ENCODE assay signal across 8 mouse cellular contexts in the genomic region with DNA sequence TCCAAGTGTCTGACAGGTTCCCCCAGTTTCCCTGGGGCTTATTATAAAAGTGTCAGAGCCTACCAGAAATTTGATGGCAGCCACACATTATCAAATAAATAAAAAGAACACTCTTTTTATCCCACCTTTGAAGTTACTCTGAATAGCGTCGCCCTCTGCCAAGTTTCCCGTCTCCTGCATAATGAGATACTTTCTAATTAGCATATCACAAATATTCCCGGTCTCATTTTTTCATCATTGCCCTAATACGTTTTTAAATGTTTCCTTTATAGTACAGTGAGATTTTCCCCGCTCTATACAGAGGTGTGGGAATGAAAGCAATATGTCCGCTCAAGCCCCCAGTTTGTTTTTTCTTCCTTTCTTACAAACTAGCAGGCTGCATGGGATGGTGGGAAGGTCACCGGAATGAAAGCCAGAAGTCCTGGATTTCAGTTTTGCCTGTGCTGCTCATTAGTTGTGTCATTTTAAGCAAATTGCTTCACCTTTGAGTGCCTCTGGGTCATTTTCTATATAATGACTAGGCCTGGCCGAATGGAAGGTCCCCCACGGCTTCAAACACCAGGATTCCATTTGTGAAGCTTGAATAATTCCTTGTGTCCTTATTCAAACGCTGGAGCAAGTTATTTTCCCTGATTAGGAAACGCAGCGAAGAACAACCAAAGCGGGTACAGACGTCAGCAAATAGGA.
DNase-seq lines count a peak whose midpoint lies in the region; ATAC-seq lines count a peak whose summit lies in the region.

No protein-coding gene starts in this region.

- DNase-seq in heart, adult 8-10 months (ENCODE audit: low spot score): no peak
- DNase-seq in embryo, embryonic 9.5 days (ENCODE audit: extremely low spot score): peak; percentile 32
- peak; percentile 62 for DNase-seq in midbrain, embryonic 14.5 days
- DNase-seq in gastrocnemius, postnatal 4 days (ENCODE audit: low spot score in 2 of 2): no peak
- DNase-seq in urinary bladder, adult 18-20 months (ENCODE audit: low spot score in 2 of 2): no peak
- DNase-seq in left cerebral cortex, adult 11 months (ENCODE audit: low spot score): no peak

- H3K27me3 ChIP-seq in heart, embryonic 16.5 days (ENCODE audit: control insufficient read depth, insufficient read depth, low read length): no peaks in the 10 kb centered on the region
- H3K27me3 ChIP-seq in forebrain, embryonic 16.5 days (replicated peaks; ENCODE audit: control insufficient read depth, insufficient read depth, low read length): no peaks in the 10 kb centered on the region
- H3K27me3 ChIP-seq in midbrain, embryonic 14.5 days (ENCODE audit: control insufficient read depth, insufficient read depth, low read length): no peaks in the 10 kb centered on the region

- no peak overlapping the region for H3K9ac ChIP-seq in heart, embryonic 16.5 days (ENCODE audit: low read length)
- H3K9ac ChIP-seq in forebrain, embryonic 16.5 days (replicated peaks; ENCODE audit: low read depth, low read length): peak overlapping the region; percentile 58
- H3K9ac ChIP-seq in midbrain, embryonic 14.5 days (replicated peaks; ENCODE audit: low read length): no peak overlapping the region

- ATAC-seq in heart, embryonic 16.5 days (replicated peaks; ENCODE audit: extremely low read depth, insufficient read depth, low FRiP score): no peak
- ATAC-seq in forebrain, embryonic 16.5 days: peak; percentile 66
- ATAC-seq in midbrain, embryonic 14.5 days (ENCODE audit: low FRiP score, low TSS enrichment): no peak; the same call in 1 of the 2 replicates

- peaks cover 4% of the 10 kb centered on the region; the same call in 1 of the 2 replicates for H3K4me1 ChIP-seq in heart, embryonic 16.5 days (ENCODE audit: control insufficient read depth, insufficient read depth, low read length)
- peaks cover 17% of the 10 kb centered on the region for H3K4me1 ChIP-seq in forebrain, embryonic 16.5 days (replicated peaks; ENCODE audit: control insufficient read depth, insufficient read depth, low read length)
- peaks cover 28% of the 10 kb centered on the region for H3K4me1 ChIP-seq in midbrain, embryonic 14.5 days (ENCODE audit: control insufficient read depth, insufficient read depth, low read length)

- WGBS in heart, embryonic 16.5 days: 55% methylated on average over 15 of the region's 15 CpGs
- 3% methylated on average over 15 of the region's 15 CpGs for WGBS in forebrain, embryonic 16.5 days
- 5% methylated on average over 15 of the region's 15 CpGs for WGBS in midbrain, embryonic 14.5 days

- H3K4me2 ChIP-seq in heart, embryonic 16.5 days (ENCODE audit: low read depth, low read length): peak overlapping the region; percentile 4; the same call in 1 of the 2 replicates
- peak overlapping the region; percentile 73 for H3K4me2 ChIP-seq in forebrain, embryonic 16.5 days (ENCODE audit: low read length)
- peak overlapping the region; percentile 29 for H3K4me2 ChIP-seq in midbrain, embryonic 14.5 days (ENCODE audit: low read length)

- H3K4me3 ChIP-seq in heart, embryonic 16.5 days (ENCODE audit: low read length): no peak overlapping the region
- peak overlapping the region; percentile 42 for H3K4me3 ChIP-seq in forebrain, embryonic 16.5 days (replicated peaks; ENCODE audit: low read length)
- H3K4me3 ChIP-seq in midbrain, embryonic 14.5 days (replicated peaks; ENCODE audit: low read depth, low read length): no peak overlapping the region

- H3K27ac ChIP-seq in heart, embryonic 16.5 days (ENCODE audit: low read length): peak overlapping the region; percentile 42; the same call in 1 of the 2 replicates
- peak overlapping the region; percentile 98 for H3K27ac ChIP-seq in forebrain, embryonic 16.5 days (ENCODE audit: low read length)
- peak overlapping the region; percentile 61 for H3K27ac ChIP-seq in midbrain, embryonic 14.5 days (replicated peaks; ENCODE audit: low read depth, low read length)

- no peaks in the 10 kb centered on the region for H3K36me3 ChIP-seq in heart, embryonic 16.5 days (ENCODE audit: control insufficient read depth, insufficient read depth)
- H3K36me3 ChIP-seq in forebrain, embryonic 16.5 days (ENCODE audit: control insufficient read depth, insufficient read depth): no peaks in the 10 kb centered on the region
- H3K36me3 ChIP-seq in midbrain, embryonic 14.5 days (ENCODE audit: control insufficient read depth, insufficient read depth, low read length): no peaks in the 10 kb centered on the region

- H3K9me3 ChIP-seq in heart, embryonic 16.5 days (replicated peaks; ENCODE audit: control insufficient read depth, low read length): no peaks in the 10 kb centered on the region
- H3K9me3 ChIP-seq in forebrain, embryonic 16.5 days (ENCODE audit: control insufficient read depth, low read length): no peaks in the 10 kb centered on the region
- H3K9me3 ChIP-seq in midbrain, embryonic 14.5 days (ENCODE audit: control insufficient read depth, low read length): no peaks in the 10 kb centered on the region

Comparison
In these comparisons a context has a peak if more than half of its experiments do, and no peak if none do; other contexts are left out.
1. H3K27ac ChIP-seq: peak in every context shown above with its lines; median percentile 98 in forebrain, embryonic 16.5 days; 61 in midbrain, embryonic 14.5 days; 42 in heart, embryonic 16.5 days.
2. H3K4me2 ChIP-seq: peak in every context shown above with its lines; median percentile 73 in forebrain, embryonic 16.5 days; 29 in midbrain, embryonic 14.5 days; 4 in heart, embryonic 16.5 days.
3. DNase-seq: peak in embryo, embryonic 9.5 days (single experiment) and midbrain, embryonic 14.5 days (single experiment); none in heart, adult 8-10 months (single experiment), gastrocnemius, postnatal 4 days (0 of 2), urinary bladder, adult 18-20 months (0 of 2) and left cerebral cortex, adult 11 months (single experiment).